Mouse (Mus musculus): ENCODE data around the gene Gm17535.
"Not testable (repeated sequence)": the region's sequence is repeated elsewhere in the genome, so short reads cannot be mapped to it uniquely, and the experiment has no call there.

DNA sequence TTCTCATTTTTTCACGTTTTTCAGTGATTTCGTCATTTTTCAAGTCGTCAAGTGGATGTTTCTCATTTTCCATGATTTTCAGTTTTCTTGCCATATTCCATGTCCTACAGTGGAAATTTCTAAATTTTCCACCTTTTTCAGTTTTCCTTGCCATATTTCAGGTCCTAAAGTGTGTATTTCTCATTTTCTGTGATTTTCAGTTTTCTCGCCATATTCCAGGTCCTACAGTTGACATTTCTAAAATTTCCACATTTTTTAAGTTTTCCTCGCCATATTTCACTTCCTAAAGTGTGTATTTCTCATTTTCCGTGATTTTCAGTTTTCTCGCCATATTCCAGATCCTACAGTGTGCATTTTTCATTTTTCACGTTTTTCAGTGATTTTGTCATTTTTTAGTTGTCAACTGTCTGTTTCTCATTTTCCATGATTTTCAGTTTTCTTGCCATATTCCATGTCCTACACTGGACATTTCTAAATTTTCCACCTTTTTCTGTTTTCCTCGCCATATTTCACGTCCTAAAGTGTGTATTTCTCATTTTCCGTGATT lies 21.6 kb upstream of the Gm17535 start, which contains the start of gene Gm10721:
- not testable (repeated sequence) for TF ChIP-seq POLR2A (IDR thresholded peaks at IDR 0.05; ENCODE audit: insufficient read depth, low read length); CTCF (IDR thresholded peaks at IDR 0.05; ENCODE audit: low read depth, low read length)
